Mouse (Mus musculus) brain, embryonic 14.5 days (tissue): ENCODE data around the gene Nipal4. TPM values are rescaled to one million over a fixed set of nuclear protein-coding genes. Genes with fewer than 3 reads are reported as not detected.

Experiments
- DNase-seq: peaks from one replicate; pipeline ENCODE4 v3.0.0-alpha.2; 2011; ENCODE audit warnings: low read depth
- CTCF ChIP-seq: fragments of 200-500 bp; IDR thresholded peaks from 2 replicates; pipeline ENCODE4 v1.5.1; 2012; ENCODE audit warnings: inconsistent platforms, mild to moderate bottlenecking, moderate library complexity, borderline replicate concordance; ENCODE audit not compliant: insufficient read depth, insufficient read length; ENCODE audit errors: extremely low read depth
- POLR2A ChIP-seq: fragments of 200-500 bp; IDR thresholded peaks from 2 replicates; pipeline ENCODE4 v1.6.1; 2012; ENCODE audit warnings: mild to moderate bottlenecking, inconsistent platforms, borderline replicate concordance; ENCODE audit not compliant: poor library complexity, insufficient read depth, insufficient read length, severe bottlenecking; ENCODE audit errors: extremely low read depth
- polyA plus RNA-seq: library from polyadenylated mRNA; depleted of rRNA; stranded (reverse); fragments of >200 nt; gene quantifications from 2 replicates; pipeline ENCODE4 v1.2.3, GENCODE M21; 2012; rRNA removed

Gene Nipal4
- polyA plus RNA-seq, result 0.59 and 0.83 TPM in 2 replicates

DNA sequence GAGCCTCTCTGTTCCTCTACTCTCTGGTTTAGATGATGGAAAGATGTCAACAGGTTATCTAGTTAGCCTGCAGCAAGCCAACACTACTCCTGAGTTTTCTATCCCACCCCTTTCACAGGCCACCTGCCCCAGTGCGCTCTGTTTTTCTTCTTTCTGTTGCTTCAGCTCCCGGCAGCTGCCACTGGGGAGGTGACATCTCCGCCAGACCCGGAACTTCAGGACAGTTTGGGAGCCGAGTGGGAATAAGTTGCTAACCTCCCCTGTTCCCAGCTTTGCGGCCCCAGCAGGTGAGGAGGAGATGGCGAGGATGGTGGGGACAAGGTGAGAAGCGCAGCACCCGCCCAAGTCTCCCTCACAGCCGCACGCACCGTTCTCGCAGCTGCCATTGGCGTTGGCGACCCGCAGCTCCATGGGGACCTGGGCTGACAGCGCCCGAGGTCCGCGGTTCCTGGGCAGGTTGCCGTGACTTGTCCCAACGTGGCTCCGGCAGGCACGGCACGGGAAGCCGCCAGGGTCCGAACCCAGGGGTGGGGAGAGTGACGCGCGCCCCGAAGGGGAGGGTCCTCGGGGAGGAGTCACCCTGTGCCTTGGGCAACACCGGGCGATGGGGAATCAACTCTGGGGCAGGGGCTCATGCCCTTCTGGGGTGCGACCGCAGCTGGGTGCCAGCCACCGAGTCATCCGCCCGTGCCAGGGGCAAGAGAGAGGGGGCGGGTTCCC is at the start of gene Nipal4:
Nipal4 (minus strand) TSS at position 643 of the 720 bp plus-strand sequence.
- TF ChIP-seq CTCF (no peak), POLR2A (no peak)
- DNase-seq, result peak; percentile 6

DNA sequence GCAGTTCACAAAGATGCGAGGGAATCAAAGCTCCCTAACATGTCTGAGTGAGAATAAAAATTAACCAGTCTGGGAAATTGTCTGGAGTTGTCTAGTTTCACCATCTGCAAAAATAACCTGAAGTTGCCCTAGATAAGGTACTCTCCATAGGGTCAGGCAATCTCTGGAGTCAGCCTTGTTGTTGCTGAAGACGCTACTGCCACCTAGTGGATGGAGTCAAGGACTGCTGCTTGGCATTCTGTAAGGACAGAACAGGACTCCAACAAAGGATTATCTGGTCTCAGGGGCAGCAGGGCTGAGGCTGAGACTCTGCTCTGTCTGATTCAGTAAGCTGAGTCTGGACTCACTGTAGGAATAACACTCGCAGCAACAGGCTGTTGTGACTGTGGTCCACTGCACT is 49.0 kb upstream of the Nipal4 start:
- no peak for TF ChIP-seq POLR2A
- peak; percentile 93 for TF ChIP-seq CTCF
- peak; percentile 96 for DNase-seq

DNA sequence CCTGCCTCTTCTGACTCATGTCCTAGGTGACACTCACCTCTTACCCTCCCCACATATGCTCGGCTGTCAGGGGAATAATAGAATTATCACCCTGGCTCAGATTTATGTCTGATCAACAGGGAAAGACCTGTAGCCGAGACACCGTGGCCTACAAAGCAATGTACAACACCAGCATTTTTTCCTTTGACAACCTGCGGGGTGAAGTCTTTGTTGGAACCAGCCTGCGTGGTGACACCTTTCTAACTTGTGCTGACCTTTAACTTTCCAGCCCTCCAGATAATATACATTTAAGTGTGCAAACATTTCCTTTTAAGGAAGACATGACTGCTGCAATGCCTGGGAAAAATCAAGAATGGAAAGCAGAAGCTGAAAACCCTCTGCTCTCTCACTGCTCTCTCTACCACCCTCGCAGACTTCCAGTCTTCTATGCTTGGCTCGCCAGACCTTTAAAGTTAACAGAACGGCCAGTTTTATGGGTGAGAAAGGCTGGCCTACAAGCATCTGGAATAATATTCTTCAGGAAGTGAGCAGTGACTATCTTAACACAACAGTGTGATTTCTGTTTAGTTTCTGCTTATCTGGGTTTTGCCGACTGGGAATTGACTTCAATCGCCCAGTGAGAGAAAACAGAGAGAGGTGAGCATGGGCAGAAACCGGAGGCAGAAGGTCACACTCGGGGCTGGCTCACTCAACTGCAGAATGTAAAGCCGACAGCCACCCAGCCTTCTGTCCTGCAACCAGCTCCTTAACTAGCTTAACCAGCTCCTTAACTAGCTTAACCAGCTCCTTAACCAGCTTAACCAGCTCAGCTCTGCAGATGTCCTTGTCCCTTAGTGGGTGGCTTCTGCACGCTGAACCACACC is 48.3 kb upstream of the Nipal4 start:
- TF ChIP-seq CTCF, result no peak
- DNase-seq, result no peak

DNA sequence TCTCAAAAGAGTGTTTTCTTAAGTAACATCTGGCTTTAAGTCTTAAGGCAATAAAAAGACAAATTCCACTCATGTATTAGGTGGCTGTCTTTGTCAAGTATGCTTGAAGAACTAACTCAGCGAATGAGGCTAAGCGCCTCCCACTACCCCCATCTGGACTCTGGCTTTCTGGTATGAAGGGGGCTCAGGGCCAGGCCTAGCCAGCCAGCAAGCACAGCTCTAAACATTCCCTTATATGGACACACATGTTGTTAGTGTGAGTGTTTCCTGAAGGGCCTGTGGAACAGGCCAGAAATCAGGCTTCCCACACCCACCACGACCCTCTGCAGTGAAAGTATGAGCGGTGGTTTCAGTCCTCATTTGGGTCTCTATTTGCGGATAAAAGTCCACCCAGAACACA is 47.5 kb upstream of the Nipal4 start:
- TF ChIP-seq CTCF (no peak), POLR2A (no peak)
- peak; percentile 29 for DNase-seq

DNA sequence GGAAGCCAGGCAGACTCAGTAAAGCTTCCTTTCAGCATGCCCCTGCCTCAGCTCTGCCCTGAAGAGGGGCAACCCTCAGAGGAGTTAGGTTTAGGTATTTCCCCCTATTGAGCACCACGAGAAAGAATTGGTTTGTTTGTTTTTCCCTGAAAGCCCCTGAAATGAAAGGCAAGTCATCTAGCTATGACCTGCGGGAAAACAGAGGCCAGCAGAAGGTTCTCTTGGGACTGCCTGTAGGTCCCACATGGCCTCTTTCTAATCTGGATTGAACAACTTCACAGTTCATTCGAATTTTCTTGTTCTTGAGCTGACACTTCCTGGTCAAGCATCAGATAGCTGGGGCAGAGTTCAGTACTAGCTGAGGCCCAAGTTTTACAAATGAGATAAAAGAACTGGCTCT is 45.5 kb upstream of the Nipal4 start:
- TF ChIP-seq CTCF, result no peak
- no peak for TF ChIP-seq POLR2A
- no peak for DNase-seq

DNA sequence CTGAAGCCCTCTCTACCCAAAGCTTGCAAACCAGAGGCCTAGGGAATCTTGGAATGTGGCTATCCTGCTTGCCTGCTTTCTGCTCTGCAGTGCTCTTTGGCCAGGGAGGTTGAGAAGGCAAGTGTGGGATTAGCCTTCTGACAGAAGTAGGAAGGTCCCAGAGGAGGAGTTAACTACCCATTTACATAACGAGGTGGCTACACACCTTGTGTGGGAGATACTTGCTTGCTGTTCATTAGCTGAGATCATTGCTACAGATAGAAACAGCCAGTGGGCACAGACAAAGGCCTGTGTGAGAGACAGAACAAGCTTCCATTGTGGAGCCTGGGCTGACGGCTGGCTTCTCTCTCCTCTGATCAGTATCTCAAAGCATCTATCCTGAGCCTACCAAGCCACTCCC is 43.6 kb upstream of the Nipal4 start:
- TF ChIP-seq CTCF, result no peak
- no peak for TF ChIP-seq POLR2A
- DNase-seq, result no peak

DNA sequence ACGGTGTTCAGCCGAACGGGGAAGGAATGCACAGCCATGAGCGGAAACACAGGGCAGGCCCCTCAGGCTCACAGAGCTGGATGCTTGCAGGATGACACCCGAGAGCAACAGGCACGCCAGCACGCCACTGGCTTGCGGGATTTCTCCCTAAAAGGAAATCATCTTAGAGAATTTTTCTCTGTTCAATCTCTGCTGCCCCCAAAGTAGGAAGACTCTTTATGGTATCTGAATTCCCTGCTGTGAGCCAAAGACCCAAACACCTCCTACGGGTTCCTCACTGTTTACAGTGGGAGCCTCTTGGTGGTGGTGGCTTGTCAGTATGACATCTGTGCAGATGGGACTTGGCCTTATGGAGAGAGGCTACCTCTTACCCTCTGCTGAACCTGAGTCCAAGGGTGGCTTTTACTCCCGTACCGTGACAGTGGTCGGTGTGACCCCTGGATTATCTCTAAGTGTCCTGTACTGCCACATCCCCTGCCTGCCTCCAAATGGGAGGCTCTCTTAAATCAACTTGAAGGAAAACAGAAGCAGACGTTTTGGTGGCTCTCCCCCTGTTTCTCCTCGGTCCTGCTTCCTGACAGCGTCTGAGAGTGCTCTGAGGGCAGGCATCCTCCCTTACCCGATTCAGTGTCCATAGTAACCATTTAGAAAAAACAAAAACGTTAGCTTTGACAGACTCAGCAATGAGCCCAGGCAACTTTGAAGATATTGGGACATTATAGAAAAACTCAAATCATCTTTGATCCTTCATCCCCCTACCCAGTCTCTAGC is 39.5 kb upstream of the Nipal4 start:
- no peak for TF ChIP-seq POLR2A
- no peak for TF ChIP-seq CTCF
- DNase-seq, result no peak

DNA sequence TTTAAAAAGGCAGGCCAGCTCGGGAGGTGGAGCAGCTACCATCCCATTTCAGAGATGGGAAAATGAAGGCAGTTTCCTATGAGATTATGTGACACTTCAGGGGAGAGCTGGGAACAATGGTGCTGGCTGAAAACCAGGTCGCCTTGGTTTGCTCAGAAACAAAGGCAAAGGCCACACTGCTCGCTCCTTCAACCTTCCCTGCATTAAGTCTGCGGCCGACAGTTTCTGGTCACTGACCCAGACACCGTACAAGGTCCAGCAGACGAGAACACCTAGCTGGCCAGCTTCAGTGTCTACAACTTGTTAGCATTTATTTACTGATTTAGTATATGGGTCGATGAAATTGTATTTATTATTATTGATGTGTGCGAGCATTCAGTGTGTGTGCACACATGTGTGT is 38.5 kb upstream of the Nipal4 start:
- no peak for DNase-seq
- TF ChIP-seq CTCF (no peak), POLR2A (no peak)

DNA sequence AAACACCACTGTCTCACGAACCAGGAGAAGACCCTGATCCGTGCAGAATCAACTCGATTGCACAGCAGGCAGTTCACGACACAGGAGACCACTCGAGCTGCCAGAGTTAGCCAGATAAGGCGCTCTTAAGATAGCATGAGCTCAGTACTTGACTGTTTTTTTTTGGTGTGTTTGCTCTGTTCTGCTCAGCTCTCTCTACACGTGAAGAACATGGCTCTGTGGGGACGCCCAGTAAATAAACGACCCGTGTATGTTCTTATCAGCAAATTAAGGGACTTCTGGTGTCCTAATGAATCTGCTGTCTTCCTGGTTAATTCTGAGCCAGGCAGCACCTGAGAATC is 36.2 kb upstream of the Nipal4 start:
- TF ChIP-seq POLR2A, result no peak
- no peak for TF ChIP-seq CTCF
- DNase-seq, result peak; percentile 17

DNA sequence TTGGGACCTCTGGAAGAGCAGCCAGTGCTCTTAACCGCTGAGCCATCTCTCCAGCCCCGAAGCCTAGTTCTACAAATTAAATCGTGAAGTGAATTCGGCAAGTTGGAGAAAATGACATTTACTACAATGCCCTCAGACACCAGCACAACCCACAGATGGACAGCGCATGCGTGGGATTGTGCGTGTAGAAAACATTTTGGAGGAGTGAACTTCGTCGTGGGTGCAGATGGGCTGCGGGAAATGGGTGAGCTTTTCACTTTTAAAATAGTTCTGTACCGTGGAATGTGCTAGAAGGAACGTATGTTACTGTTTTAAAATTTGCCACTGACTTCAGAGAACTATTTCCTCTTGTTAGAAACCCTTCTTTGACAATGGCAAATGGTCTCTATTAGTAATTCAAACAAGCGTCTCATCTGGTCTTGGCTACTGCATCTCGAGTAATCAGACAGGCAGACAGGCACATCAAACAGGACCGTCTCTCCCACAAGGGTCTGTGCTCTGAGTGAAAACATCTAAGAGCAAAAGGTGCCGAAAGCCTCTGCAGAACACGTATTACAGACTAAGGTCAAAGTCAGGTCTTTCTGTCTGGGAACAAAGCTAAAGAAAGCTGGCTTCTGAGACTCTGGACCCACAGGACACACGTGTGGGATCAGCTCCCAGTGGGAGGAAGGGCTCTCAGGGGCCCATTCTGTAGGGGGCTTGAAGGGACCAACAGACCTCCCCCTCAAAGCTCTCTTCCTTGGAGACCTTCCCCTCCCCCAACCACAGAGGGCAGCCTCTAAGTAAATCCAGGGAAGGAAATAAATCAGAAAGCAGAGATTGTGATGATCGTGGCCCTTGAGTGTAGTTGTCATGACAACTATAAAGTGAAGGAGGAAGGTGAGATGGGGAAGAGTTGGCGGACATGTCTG is 35.6 kb upstream of the Nipal4 start:
- peak; percentile 27 for DNase-seq
- TF ChIP-seq CTCF (no peak), POLR2A (no peak)
